Mouse (Mus musculus): ENCODE measurements at regions not wholly inside any gene's neighbourhood (a gene's known extent, or its start where the extent isn't known, plus 50 kb on each side); places are given as distances from the start of the nearest gene placed in this dataset.

DNA sequence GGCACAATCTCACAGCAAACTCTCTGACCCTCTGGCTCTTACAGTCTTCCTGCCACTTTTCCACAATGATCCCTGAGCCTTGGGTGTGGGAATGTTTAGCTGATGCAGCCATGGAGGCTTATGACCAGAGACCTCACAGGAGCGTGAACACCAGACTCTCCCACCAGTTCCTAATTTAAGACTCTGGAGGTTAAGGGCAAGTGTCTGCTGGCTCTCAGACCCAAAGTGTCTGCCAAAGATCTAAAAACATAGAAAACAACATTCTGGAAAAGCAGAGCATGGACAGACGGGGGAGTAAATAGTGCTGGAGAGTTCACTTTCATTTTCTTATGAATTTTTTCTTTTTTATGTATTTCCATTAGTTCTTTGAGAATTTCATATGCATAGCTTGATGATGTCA, 440.7 kb downstream of the Adam3 start:
- peak; percentile 5 for DNase-seq

DNA sequence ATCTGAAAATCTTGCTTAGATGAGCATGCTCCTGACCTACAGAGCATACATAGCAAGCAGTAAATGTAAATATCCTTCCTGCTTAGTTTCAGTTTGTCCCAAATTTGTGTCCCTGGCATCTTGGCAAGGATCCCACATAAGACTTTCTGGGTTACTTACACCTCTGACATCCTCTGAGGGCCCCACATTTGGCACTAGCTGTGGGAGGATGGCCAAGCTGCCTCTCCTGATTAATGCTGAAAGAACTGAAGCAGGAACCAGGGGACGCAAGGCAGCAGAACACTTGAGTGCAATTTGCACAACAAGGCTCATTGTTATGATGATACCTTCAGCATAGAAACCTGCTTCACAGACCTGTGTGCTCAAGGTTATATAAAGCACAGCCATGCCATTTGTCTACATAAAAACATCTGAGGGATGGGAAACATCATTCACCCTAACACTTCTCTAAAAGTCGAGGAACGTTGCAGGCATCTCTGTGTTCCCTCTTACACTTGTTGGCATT, 441.7 kb downstream of the Adam3 start:
- DNase-seq: no peak

DNA sequence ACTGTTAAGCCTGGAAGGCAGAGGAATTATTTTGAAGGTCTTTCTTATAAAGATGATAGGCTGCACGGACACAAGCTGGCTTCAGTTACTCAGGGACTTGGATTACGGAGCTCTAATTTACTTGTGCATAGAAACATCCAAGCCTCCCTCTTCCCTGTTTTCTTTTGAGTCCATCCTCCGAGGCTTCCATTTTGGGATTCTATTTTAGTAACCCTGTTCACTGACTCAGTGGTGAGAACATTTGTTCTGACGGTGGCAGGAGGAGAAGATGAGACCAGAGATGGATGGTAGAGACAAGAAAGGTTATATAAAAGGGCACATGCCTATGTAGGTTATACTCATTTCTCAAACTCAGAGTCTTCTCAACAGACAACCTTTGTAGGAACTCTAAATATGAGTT, 445.4 kb downstream of the Adam3 start:
- DNase-seq: no peak

- DNase-seq: no peak
These were observed 447.3 kb downstream of the Adam3 start for GRCm38 (mm10) chr8:24278391-24278790.

GRCm38 (mm10) chr8:24261359-24261758, 464.3 kb downstream of the Adam3 start:
- no peak for DNase-seq

DNA sequence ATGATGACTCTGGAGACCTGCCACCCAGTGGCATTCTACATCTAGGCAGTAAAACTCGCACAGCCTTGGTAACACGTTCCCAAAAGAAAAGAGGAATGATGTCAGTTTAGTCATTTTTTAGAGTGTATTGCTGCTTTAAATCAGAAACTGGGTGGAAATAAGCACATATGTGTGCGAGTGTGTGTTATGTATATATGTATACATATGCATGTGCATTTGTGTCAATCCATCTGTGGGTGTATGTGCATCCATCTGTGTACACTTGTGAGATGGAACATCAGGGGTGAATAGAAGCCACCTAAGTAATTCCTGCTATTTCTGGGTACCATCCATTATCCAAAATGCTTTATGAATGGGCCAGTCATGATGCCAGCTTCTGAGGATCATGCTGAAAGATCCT, 467.0 kb downstream of the Adam3 start:
- no peak for DNase-seq

DNA sequence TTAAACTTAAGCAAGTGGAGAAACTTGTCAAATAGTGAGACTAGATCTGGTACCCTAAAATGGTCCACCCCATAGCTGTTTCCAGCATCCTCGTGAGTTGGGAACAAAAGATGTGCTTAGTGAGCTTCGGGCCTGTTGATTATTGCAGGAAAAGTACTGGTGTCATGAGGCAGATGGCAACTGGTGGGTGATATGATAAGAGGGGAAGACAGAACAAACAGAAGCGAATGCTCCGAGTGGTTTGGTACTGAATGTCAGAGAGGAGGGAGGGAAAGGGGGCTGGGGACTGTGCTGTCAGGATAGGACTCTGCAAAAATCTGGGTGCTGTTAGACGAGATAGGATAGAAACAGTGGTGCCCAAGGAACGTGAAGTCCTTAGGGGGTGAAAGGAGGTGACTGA, 483.4 kb downstream of the Adam3 start:
- no peak for DNase-seq

- DNase-seq: no peak
These were observed 485.3 kb downstream of the Adam3 start for GRCm38 (mm10) chr8:24240211-24240983.

- no peak for DNase-seq
These were observed 490.7 kb downstream of the Adam3 start for GRCm38 (mm10) chr8:24234981-24235380.

DNA sequence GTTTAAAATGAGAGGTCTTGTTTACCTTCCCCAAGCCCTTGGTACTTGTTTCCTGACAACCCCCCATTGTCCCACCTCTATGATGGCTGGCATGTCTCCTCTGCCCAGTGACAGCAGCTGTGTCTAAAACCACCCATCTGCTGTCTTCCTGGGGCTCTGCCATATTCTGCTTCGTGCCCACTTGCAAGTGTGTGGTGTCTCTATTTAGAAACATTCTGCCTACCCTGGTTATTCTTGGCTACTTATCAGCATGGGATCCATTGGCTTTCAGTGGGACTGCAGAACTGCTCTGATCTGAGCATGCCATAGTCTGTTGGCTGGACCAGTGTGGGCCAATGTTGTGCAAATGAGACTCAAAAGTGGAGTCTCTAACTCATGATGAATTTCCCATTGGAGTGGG, 497.5 kb downstream of the Adam3 start:
- no peak for DNase-seq

GRCm38 (mm10) chr8:24227331-24228072, 498.1 kb downstream of the Adam3 start:
- peak; percentile 8 for DNase-seq

DNA sequence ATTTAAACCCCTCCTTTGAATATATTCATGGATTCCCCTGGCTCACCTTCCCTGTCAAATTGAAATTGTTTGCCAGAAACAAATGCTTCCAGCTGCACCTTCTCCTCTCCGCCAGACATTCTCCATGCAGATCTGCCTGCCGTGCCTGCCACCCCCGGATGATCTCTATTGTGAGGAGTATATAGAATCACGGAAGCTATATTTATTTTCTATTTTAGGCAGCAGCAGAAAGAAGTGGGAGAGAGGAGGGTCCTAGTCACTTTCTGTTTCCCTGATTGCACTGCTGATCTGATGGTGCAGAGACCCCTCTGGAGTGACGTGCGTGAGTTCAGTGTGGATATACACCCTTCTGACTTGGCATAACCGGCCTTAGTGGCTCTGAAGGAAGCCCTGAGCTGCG, 505.4 kb downstream of the Adam3 start:
- DNase-seq: no peak

- DNase-seq: no peak
These were observed 509.0 kb downstream of the Adam3 start for GRCm38 (mm10) chr8:24216655-24217054.

GRCm38 (mm10) chr8:24215510-24216138, 510.0 kb downstream of the Adam3 start:
- DNase-seq: no peak

DNA sequence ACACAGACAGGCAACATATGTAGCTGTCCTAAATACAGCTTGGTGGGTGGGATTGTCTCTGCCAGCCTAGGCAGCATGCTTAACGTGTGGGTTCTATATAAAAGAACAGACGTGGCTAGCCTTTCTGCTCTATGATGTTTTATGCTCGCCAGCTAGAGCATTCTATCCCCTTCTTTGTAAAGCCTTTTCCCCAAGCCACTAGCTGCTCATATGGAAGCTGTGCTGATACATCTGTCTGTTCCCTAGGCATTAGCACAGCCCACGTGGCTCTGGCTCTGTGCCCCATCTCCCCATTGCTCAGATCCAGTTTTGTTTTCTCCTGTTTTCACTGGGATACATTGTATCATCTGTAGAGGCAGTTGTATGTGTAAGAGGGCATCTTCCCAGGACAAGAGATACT, 511.3 kb downstream of the Adam3 start:
- no peak for DNase-seq

- DNase-seq: no peak
These were observed 513.1 kb downstream of the Adam3 start for GRCm38 (mm10) chr8:24212216-24213200.

DNA sequence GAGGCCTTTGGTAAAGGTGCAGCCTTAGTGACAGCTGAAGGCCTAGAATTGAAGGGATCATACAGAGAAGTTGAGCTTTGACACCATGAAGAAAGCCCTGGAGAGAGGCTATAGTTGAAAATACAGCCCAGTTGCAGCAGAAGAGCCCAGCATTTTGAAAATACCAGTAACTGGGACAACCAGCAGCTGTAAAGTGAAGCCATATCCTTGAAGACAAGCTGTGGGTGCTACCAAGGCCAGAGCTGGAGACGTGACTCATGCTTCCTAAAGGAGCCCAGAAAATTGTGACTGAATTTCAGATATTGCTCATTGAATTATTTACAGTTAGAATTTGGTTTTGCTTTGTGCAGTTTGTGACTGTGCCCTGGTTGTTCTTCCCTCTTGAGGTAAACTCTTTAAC, 514.6 kb downstream of the Adam3 start:
- no peak for DNase-seq

All from kidney, adult 11 months (tissue).